Mouse (Mus musculus): ENCODE results near the gene Iqgap1. TPM values are rescaled to one million over a fixed set of nuclear protein-coding genes. Genes with fewer than 3 reads are reported as not detected.

Gene Iqgap1
- polyA plus RNA-seq, 1 experiment: 35.5 TPM

- H3K4me3 ChIP-seq (ENCODE audit: control insufficient read depth, low read depth, low read length): no peak overlapping the region
- H3K36me3 ChIP-seq (ENCODE audit: control insufficient read depth, insufficient read depth, low read length): no peaks in the 10 kb centered on the region; the same call in 1 of the 2 replicates
- no peaks in the 10 kb centered on the region for H3K4me1 ChIP-seq (ENCODE audit: control insufficient read depth, insufficient read depth, low read length)
- H3K27ac ChIP-seq (ENCODE audit: control insufficient read depth, insufficient read depth, low read depth, low read length): no peak overlapping the region
- TF ChIP-seq CTCF (IDR thresholded peaks at IDR 0.05; ENCODE audit: control insufficient read depth, insufficient read depth, insufficient replicate concordance, low read depth, low read length) (no peak), POLR2A (IDR thresholded peaks at IDR 0.05; ENCODE audit: control insufficient read depth, low read depth, low read length) (no peak)
- H3K27me3 ChIP-seq (ENCODE audit: control insufficient read depth, insufficient read depth, low read length): no peaks in the 10 kb centered on the region
Observed at GRCm38 (mm10) chr7:80736199-80736598, 89.6 kb downstream of the Iqgap1 start.

- H3K27me3 ChIP-seq (ENCODE audit: control insufficient read depth, insufficient read depth, low read length): no peaks in the 10 kb centered on the region
- H3K4me3 ChIP-seq (ENCODE audit: control insufficient read depth, low read depth, low read length): no peak overlapping the region
- TF ChIP-seq POLR2A (IDR thresholded peaks at IDR 0.05; ENCODE audit: control insufficient read depth, low read depth, low read length) (no peak), CTCF (IDR thresholded peaks at IDR 0.05; ENCODE audit: control insufficient read depth, insufficient read depth, insufficient replicate concordance, low read depth, low read length) (no peak)
- no peaks in the 10 kb centered on the region for H3K36me3 ChIP-seq (ENCODE audit: control insufficient read depth, insufficient read depth, low read length)
- H3K27ac ChIP-seq (ENCODE audit: control insufficient read depth, insufficient read depth, low read depth, low read length): no peak overlapping the region
- no peaks in the 10 kb centered on the region for H3K4me1 ChIP-seq (ENCODE audit: control insufficient read depth, insufficient read depth, low read length)
Observed at GRCm38 (mm10) chr7:80732986-80733385, 92.8 kb downstream of the Iqgap1 start.

- Histone ChIP-seq H3K4me3 (ENCODE audit: control insufficient read depth, low read depth, low read length) (no peak overlapping the region), H3K4me1 (ENCODE audit: control insufficient read depth, insufficient read depth, low read length) (no peaks in the 10 kb centered on the region), H3K36me3 (ENCODE audit: control insufficient read depth, insufficient read depth, low read length) (peaks cover 2% of the 10 kb centered on the region; the same call in 1 of the 2 replicates), H3K27ac (ENCODE audit: control insufficient read depth, insufficient read depth, low read depth, low read length) (no peak overlapping the region), H3K27me3 (ENCODE audit: control insufficient read depth, insufficient read depth, low read length) (no peaks in the 10 kb centered on the region)
- TF ChIP-seq CTCF (IDR thresholded peaks at IDR 0.05; ENCODE audit: control insufficient read depth, insufficient read depth, insufficient replicate concordance, low read depth, low read length) (peak; percentile 79), POLR2A (IDR thresholded peaks at IDR 0.05; ENCODE audit: control insufficient read depth, low read depth, low read length) (no peak)
Observed at GRCm38 (mm10) chr7:80729662-80730061, 96.1 kb downstream of the Iqgap1 start.

DNA sequence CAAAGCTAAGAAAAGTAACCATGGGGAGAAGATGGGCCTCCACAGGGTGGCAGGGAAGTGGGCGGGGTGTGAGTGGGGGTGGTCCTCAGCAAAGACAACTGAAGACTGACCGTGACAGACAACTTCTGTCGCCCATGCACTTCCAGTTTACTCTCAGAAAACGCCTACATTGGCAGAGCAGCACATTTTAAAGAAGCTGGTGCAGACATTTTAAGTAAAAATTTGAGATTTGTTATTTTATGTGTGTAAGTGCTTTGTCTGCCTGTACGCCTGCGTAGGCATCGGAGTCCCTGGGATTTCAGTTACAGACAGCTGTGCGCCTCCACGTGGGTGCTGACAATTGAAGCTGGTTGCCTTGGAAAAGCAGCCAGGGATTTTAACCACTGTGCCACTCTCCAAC is 104.7 kb downstream of the Iqgap1 start:
- Histone ChIP-seq H3K36me3 (ENCODE audit: control insufficient read depth, insufficient read depth, low read length) (peaks cover 1% of the 10 kb centered on the region; the same call in 1 of the 2 replicates), H3K4me3 (ENCODE audit: control insufficient read depth, low read depth, low read length) (no peak overlapping the region), H3K27me3 (ENCODE audit: control insufficient read depth, insufficient read depth, low read length) (no peaks in the 10 kb centered on the region), H3K4me1 (ENCODE audit: control insufficient read depth, insufficient read depth, low read length) (no peaks in the 10 kb centered on the region), H3K27ac (ENCODE audit: control insufficient read depth, insufficient read depth, low read depth, low read length) (no peak overlapping the region)
- TF ChIP-seq CTCF (IDR thresholded peaks at IDR 0.05; ENCODE audit: control insufficient read depth, insufficient read depth, insufficient replicate concordance, low read depth, low read length) (no peak), POLR2A (IDR thresholded peaks at IDR 0.05; ENCODE audit: control insufficient read depth, low read depth, low read length) (no peak)

DNA sequence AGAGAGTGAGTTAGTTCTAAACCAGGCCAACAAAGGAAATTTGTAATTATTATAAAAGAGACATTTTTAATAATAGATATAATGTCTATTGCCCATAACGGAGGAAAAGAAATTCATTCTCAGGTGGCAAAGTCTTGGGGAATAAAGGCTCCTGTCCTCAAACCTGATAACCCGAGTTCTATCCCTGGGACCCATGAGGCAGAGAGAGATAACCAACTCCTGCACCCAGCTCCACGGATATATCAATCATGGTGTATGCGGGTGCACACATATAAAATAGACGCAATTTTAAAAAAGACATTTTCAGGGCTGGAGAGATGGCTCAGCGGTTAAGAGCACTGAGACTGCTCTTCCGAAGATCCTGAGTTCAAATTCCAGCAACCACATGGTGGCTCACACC is 106.2 kb downstream of the Iqgap1 start:
- H3K4me1 ChIP-seq (ENCODE audit: control insufficient read depth, insufficient read depth, low read length): no peaks in the 10 kb centered on the region
- no peak overlapping the region for H3K27ac ChIP-seq (ENCODE audit: control insufficient read depth, insufficient read depth, low read depth, low read length)
- H3K4me3 ChIP-seq (ENCODE audit: control insufficient read depth, low read depth, low read length): no peak overlapping the region
- H3K27me3 ChIP-seq (ENCODE audit: control insufficient read depth, insufficient read depth, low read length): no peaks in the 10 kb centered on the region
- H3K36me3 ChIP-seq (ENCODE audit: control insufficient read depth, insufficient read depth, low read length): peaks cover 1% of the 10 kb centered on the region; the same call in 1 of the 2 replicates
- TF ChIP-seq POLR2A (IDR thresholded peaks at IDR 0.05; ENCODE audit: control insufficient read depth, low read depth, low read length): no peak

DNA sequence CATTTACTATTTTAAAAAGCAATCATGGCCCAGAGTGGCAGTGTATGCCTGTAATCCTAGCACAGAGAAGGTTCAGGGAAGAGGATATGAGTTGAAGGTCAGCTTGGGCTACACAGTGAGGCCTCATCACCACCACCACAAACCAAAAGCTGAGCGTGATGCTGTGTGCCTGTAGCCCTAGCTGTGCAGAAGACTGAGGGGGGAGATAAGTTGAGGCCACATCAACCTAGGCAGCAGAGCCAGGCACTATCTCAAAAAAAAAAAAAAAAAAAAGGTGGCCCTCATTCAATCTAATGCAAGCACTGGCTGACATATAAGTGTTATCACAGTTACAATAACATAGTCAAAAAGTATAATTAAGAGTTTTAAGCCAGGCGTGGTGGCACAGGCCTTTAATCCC is 106.7 kb downstream of the Iqgap1 start:
- Histone ChIP-seq H3K27ac (ENCODE audit: control insufficient read depth, insufficient read depth, low read depth, low read length) (no peak overlapping the region), H3K27me3 (ENCODE audit: control insufficient read depth, insufficient read depth, low read length) (no peaks in the 10 kb centered on the region), H3K4me3 (ENCODE audit: control insufficient read depth, low read depth, low read length) (no peak overlapping the region), H3K36me3 (ENCODE audit: control insufficient read depth, insufficient read depth, low read length) (peaks cover 1% of the 10 kb centered on the region; the same call in 1 of the 2 replicates), H3K4me1 (ENCODE audit: control insufficient read depth, insufficient read depth, low read length) (no peaks in the 10 kb centered on the region)
- TF ChIP-seq POLR2A (IDR thresholded peaks at IDR 0.05; ENCODE audit: control insufficient read depth, low read depth, low read length) (no peak), CTCF (IDR thresholded peaks at IDR 0.05; ENCODE audit: control insufficient read depth, insufficient read depth, insufficient replicate concordance, low read depth, low read length) (no peak)

GRCm38 (mm10) chr7:80718471-80718870 is 107.3 kb downstream of the Iqgap1 start:
- no peak overlapping the region for H3K4me3 ChIP-seq (ENCODE audit: control insufficient read depth, low read depth, low read length)
- no peaks in the 10 kb centered on the region for H3K4me1 ChIP-seq (ENCODE audit: control insufficient read depth, insufficient read depth, low read length)
- no peaks in the 10 kb centered on the region for H3K27me3 ChIP-seq (ENCODE audit: control insufficient read depth, insufficient read depth, low read length)
- H3K36me3 ChIP-seq (ENCODE audit: control insufficient read depth, insufficient read depth, low read length): peaks cover 1% of the 10 kb centered on the region; the same call in 1 of the 2 replicates
- TF ChIP-seq CTCF (IDR thresholded peaks at IDR 0.05; ENCODE audit: control insufficient read depth, insufficient read depth, insufficient replicate concordance, low read depth, low read length) (no peak), POLR2A (IDR thresholded peaks at IDR 0.05; ENCODE audit: control insufficient read depth, low read depth, low read length) (no peak)
- no peak overlapping the region for H3K27ac ChIP-seq (ENCODE audit: control insufficient read depth, insufficient read depth, low read depth, low read length)

DNA sequence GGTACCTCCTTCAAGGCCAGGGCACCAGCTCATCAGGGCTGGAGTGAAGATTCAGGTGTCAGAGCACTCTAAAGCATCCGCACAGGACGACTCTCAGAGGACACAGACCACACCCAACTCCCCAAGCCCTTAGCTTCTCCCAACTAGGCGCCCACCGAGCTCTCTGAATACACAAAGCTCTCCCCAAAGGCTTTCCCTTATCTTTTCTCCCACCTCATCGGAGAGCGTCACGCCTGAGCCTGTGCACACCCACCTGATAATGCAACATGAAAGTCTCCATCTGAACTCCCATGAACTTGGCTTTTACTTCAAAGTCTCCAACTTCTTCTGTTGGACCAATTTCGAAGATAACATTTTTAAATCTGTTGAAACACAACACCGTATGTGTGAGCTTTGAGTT is 109.0 kb downstream of the Iqgap1 start:
- Histone ChIP-seq H3K4me1 (ENCODE audit: control insufficient read depth, insufficient read depth, low read length) (no peaks in the 10 kb centered on the region), H3K4me3 (ENCODE audit: control insufficient read depth, low read depth, low read length) (no peak overlapping the region), H3K27me3 (ENCODE audit: control insufficient read depth, insufficient read depth, low read length) (no peaks in the 10 kb centered on the region), H3K27ac (ENCODE audit: control insufficient read depth, insufficient read depth, low read depth, low read length) (no peak overlapping the region), H3K36me3 (ENCODE audit: control insufficient read depth, insufficient read depth, low read length) (peaks cover 1% of the 10 kb centered on the region; the same call in 1 of the 2 replicates)
- TF ChIP-seq POLR2A (IDR thresholded peaks at IDR 0.05; ENCODE audit: control insufficient read depth, low read depth, low read length) (no peak), CTCF (IDR thresholded peaks at IDR 0.05; ENCODE audit: control insufficient read depth, insufficient read depth, insufficient replicate concordance, low read depth, low read length) (no peak)

Measured in testis, adult 2 months (tissue).